Mouse (Mus musculus): Measurements from ENCODE around the gene Slc2a5.

Gene Slc2a5

GRCm38 (mm10) chr4:150102822-150103221 is 16.3 kb upstream of the Slc2a5 start:
- no peak for DNase-seq (ENCODE audit: low spot score in 2 of 2)

GRCm38 (mm10) chr4:150105671-150106070 is 13.4 kb upstream of the Slc2a5 start:
- DNase-seq (ENCODE audit: low spot score in 2 of 2) = no peak

- DNase-seq (ENCODE audit: low spot score in 2 of 2) = no peak
Observed at GRCm38 (mm10) chr4:150106637-150107036, 12.4 kb upstream of the Slc2a5 start.

GRCm38 (mm10) chr4:150109636-150110035 is 9.4 kb upstream of the Slc2a5 start:
- no peak for DNase-seq (ENCODE audit: low spot score in 2 of 2)

- DNase-seq (ENCODE audit: low spot score in 2 of 2) = no peak
Observed at GRCm38 (mm10) chr4:150110373-150110772, 8.7 kb upstream of the Slc2a5 start.

- DNase-seq (ENCODE audit: low spot score in 2 of 2) = peak; percentile 35 to 72
Observed at GRCm38 (mm10) chr4:150112867-150113266, 6.2 kb upstream of the Slc2a5 start.

GRCm38 (mm10) chr4:150114505-150115061 is 4.5 kb upstream of the Slc2a5 start:
- no peak for DNase-seq (ENCODE audit: low spot score in 2 of 2)

- no peak for DNase-seq (ENCODE audit: low spot score in 2 of 2)
Observed at GRCm38 (mm10) chr4:150117311-150117710, 1.8 kb upstream of the Slc2a5 start.

- DNase-seq (ENCODE audit: low spot score in 2 of 2) = no peak
Observed at GRCm38 (mm10) chr4:150118163-150118562, 920 bp upstream of the Slc2a5 start.

GRCm38 (mm10) chr4:150119640-150120039 is 557 bp downstream of the Slc2a5 start:
- no peak for DNase-seq (ENCODE audit: low spot score in 2 of 2)

- no peak for DNase-seq (ENCODE audit: low spot score in 2 of 2)
Observed at GRCm38 (mm10) chr4:150120173-150120833, 1.2 kb downstream of the Slc2a5 start.

- no peak for DNase-seq (ENCODE audit: low spot score in 2 of 2)
Observed at GRCm38 (mm10) chr4:150121430-150121829, 2.3 kb downstream of the Slc2a5 start.

- DNase-seq (ENCODE audit: low spot score in 2 of 2) = no peak
Observed at GRCm38 (mm10) chr4:150122476-150122875, 3.4 kb downstream of the Slc2a5 start.

GRCm38 (mm10) chr4:150126373-150126772 is 7.3 kb downstream of the Slc2a5 start:
- DNase-seq (ENCODE audit: low spot score in 2 of 2) = no peak

GRCm38 (mm10) chr4:150127894-150128293 is 8.8 kb downstream of the Slc2a5 start:
- no peak for DNase-seq (ENCODE audit: low spot score in 2 of 2)

GRCm38 (mm10) chr4:150128571-150128970 is 9.5 kb downstream of the Slc2a5 start:
- no peak for DNase-seq (ENCODE audit: low spot score in 2 of 2)

- no peak for DNase-seq (ENCODE audit: low spot score in 2 of 2)
Observed at GRCm38 (mm10) chr4:150130661-150131060, 11.6 kb downstream of the Slc2a5 start.

GRCm38 (mm10) chr4:150132692-150133271 is 13.7 kb downstream of the Slc2a5 start:
- DNase-seq (ENCODE audit: low spot score in 2 of 2) = no peak

- no peak for DNase-seq (ENCODE audit: low spot score in 2 of 2)
Observed at GRCm38 (mm10) chr4:150135254-150135653, 16.2 kb downstream of the Slc2a5 start.

GRCm38 (mm10) chr4:150136693-150137092 is 17.6 kb downstream of the Slc2a5 start:
- peak; percentile 68 to 78 for DNase-seq (ENCODE audit: low spot score in 2 of 2)

- no peak for DNase-seq (ENCODE audit: low spot score in 2 of 2)
Observed at GRCm38 (mm10) chr4:150137368-150138083, 18.4 kb downstream of the Slc2a5 start.

GRCm38 (mm10) chr4:150138084-150138543 is 19.0 kb downstream of the Slc2a5 start:
- peak in 1 of 2 experiments; percentile 43 for DNase-seq (ENCODE audit: low spot score in 2 of 2)

Measured in cerebellum, postnatal 4 days (tissue).